Mouse (Mus musculus) cerebellum, adult 2 months (tissue): ENCODE results near the gene BC025446. TPM values are rescaled to one million over a fixed set of nuclear protein-coding genes. Genes with fewer than 3 reads are reported as not detected.

Source experiments
- DNase-seq, 2 experiments: peaks; one replicate each; pipeline ENCODE4 v3.0.0; 2021
- H3K27ac ChIP-seq: fragments of 200-500 bp; 2 replicates; pipeline ENCODE4 v1.5.1; 2012; ENCODE audit warnings: low read length, control low read depth, inconsistent platforms; ENCODE audit not compliant: insufficient read depth
- H3K27me3 ChIP-seq: fragments of 200-500 bp; 2 replicates; pipeline ENCODE4 v1.6.1; 2012; ENCODE audit warnings: inconsistent platforms, mild to moderate bottlenecking, low read length, moderate library complexity; ENCODE audit not compliant: control insufficient read depth, insufficient read depth
- H3K4me1 ChIP-seq: fragments of 200-500 bp; 2 replicates; pipeline ENCODE4 v1.6.1; 2011; ENCODE audit warnings: low read length; ENCODE audit not compliant: control insufficient read depth, insufficient read depth
- H3K4me3 ChIP-seq: fragments of 200-500 bp; replicated peaks from 2 replicates; pipeline ENCODE3; 2011; ENCODE audit warnings: mild to moderate bottlenecking, low read depth, low read length, control low read depth; ENCODE audit not compliant: insufficient read depth
- CTCF ChIP-seq: fragments of 200-500 bp; IDR thresholded peaks from 2 replicates; pipeline ENCODE4 v1.5.1; 2011; ENCODE audit warnings: low read depth, mild to moderate bottlenecking, control low read depth, low read length, moderate library complexity, borderline replicate concordance; ENCODE audit not compliant: insufficient read depth
- POLR2A ChIP-seq: fragments of 200-500 bp; IDR thresholded peaks from 2 replicates; pipeline ENCODE4 v1.6.1; 2011; ENCODE audit warnings: low read length, control low read depth, borderline replicate concordance; ENCODE audit not compliant: insufficient read depth
- WGBS: fragments of 180-500 bp; shearing (Covaris S2); methylation state at CpG from one replicate; pipeline ENCODE4 v1.1.7; 2018; 5-methylcytosine and 5-hydroxymethylcytosine counted together
- polyA plus RNA-seq: library from polyadenylated mRNA; depleted of rRNA; stranded (reverse); fragments of >200 nt; gene quantifications from 2 replicates; pipeline ENCODE4 v1.2.3, GENCODE M21; 2012

The BC025446 gene
- polyA plus RNA-seq, 1 experiment: not detected

DNA sequence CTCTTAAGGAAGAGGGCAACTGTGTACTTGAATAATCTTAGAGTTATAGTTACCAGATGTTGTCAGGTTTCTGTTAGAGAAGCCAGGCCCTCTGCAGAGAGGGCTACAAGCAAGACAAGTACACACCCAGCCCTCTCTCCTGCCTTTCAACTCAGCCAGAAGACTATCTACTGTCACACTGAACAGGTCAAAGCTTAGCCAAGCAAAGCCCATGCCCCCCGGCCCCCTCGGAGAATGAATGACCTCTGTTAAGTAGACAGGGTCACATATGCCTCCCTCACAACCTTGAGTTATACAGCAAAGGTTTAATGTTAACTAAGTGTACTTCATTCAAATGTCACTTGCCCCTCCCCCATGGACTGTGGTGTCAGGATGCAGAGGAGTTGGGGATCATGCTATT, 24.4 kb downstream of the BC025446 start:
- no peak for TF ChIP-seq CTCF
- TF ChIP-seq POLR2A: no peak
- DNase-seq: no peak
- Histone ChIP-seq H3K27ac (no peak overlapping the region), H3K4me1 (no peaks in the 10 kb centered on the region), H3K27me3 (no peaks in the 10 kb centered on the region), H3K4me3 (no peak overlapping the region)
- 84% methylated on average over 2 of the region's 2 CpGs for WGBS

DNA sequence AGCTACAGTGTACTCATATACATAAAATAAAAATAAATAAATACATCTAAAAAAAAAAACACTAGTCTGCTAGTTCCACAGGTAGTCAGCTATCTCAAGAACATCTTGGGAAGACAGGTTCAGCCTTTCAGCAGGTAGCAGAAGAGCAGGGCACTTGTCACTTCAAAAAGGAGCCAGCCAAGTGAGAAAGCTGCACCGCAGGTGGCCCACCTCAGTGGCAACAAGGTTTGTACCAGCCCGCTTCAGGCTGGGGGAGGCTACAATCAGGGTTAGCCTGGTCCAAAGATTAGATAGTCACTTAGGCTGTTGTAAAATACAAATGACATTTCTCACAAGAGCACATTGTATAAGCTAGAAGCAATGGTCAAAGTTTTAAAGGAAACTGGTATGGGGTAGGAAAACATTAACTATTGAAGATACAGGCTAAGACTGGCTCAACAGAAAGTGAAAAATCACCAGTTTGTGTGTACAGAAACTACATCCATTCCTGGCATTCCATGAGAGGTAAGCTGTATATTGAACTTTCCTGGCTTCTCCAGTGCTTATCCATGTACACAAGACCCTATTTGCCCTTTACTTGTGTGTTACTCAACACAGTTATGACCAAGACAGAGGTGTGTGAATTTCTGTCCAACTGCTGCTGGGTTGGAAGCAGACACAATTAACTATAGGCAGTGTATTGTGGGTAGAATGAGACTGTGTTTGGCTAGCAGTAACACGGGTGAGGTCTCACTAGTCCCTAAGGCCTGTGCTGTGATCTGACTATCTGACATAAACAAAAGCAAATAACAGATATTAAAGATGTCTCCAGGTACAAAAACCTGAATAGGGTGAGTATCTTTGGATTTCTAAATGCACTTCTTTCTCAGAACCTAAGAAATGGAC, 26.8 kb downstream of the BC025446 start:
- no peak overlapping the region for H3K27ac ChIP-seq
- H3K4me1 ChIP-seq: no peaks in the 10 kb centered on the region
- DNase-seq: no peak
- H3K4me3 ChIP-seq: no peak overlapping the region
- H3K27me3 ChIP-seq: no peaks in the 10 kb centered on the region
- WGBS: 75% methylated on average over 3 of the region's 3 CpGs
- TF ChIP-seq POLR2A (no peak), CTCF (no peak)

DNA sequence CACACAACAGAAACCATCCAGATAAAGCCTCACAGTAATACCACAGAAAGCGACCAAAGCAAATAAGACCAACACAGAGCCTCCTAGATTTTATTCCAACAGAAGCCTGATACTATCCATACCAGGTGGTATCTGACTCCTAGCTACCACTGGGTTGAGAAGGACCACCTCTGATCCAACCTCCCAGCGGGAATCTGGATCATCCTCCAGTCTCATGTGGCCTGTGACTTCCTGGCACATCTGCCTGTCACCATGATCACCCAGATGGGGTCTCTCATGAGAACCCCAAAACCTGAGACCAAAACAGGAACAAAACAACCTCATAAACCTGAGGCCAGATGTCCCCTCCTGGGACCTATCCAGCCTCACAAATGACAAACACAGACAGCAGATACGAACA, 38.5 kb downstream of the BC025446 start:
- WGBS: 82% methylated on average over 3 of the region's 3 CpGs
- DNase-seq: no peak
- Histone ChIP-seq H3K4me1 (no peaks in the 10 kb centered on the region), H3K27me3 (no peaks in the 10 kb centered on the region), H3K27ac (no peak overlapping the region), H3K4me3 (no peak overlapping the region)
- no peak for TF ChIP-seq POLR2A
- no peak for TF ChIP-seq CTCF

DNA sequence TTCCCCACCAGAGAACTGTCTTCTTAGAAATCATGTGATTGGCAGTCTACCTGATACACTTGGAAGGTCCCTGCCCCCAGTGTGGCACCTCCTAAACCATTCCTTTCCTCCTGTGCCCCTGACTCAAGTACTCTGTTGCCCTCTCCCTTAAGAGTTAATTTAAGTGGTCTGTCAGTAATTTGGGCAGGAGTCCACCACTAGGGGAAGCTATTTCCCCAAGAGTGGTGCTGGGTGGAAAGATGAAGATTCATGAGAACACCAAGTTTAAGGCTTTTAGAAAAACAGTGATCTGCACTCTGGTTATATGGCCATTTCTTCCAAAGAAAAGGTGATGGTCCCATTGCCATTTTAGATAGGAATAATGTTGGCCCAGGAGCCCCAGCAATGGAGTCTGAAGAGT, 49.7 kb downstream of the BC025446 start:
- Histone ChIP-seq H3K4me3 (no peak overlapping the region), H3K27me3 (no peaks in the 10 kb centered on the region), H3K27ac (no peak overlapping the region), H3K4me1 (no peaks in the 10 kb centered on the region)
- TF ChIP-seq POLR2A (no peak), CTCF (no peak)
- DNase-seq: no peak

DNA sequence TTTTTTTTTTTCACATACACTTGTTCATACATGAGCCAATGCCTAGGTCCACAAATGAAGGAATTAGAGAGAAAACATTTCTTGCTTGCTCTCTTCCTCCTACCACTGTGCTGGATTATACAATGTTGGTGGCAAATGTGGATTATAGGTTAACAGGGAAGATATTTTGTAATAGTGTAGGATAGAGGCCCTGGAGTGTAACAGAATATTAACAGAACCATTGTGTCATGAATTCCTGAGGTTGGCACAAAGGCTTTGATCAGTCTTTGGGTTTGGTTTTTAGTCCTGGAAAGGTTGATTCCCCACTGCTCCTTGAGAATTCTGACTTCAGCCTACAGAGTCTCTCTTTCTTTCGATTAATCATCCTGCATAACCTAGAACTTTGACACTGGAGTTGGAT, 50.5 kb downstream of the BC025446 start:
- Histone ChIP-seq H3K27me3 (no peaks in the 10 kb centered on the region), H3K4me3 (no peak overlapping the region), H3K4me1 (no peaks in the 10 kb centered on the region), H3K27ac (no peak overlapping the region)
- 32% methylated on average over 1 of the region's 1 CpGs for WGBS
- no peak for DNase-seq
- TF ChIP-seq POLR2A (no peak), CTCF (no peak)

DNA sequence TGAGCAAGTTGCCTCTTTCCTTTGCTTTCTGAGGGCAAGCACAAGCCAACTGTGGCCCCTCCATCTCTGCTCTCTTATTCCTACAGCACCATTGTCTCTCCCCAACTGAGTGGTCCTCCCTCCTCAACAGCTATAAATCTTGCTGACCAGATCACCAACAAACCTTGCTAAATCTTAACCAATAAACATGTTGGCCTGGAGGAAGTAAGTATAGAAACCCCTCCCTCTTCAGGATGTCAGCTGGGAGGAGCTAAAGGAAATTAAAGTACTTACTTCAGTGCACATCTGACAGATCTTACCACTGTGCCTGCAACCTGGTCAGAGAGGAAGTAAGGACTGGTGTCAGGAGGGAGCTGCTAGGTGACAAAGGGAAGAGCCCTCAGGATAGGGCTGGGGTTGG, 51.9 kb downstream of the BC025446 start, which contains the start of gene Ly6f:
Gene Ly6f (plus strand): TSS at position 301 of the 400 bp plus-strand sequence.
- Histone ChIP-seq H3K4me1 (no peaks in the 10 kb centered on the region), H3K27ac (no peak within 1 kb of the TSS), H3K27me3 (no peaks in the 10 kb centered on the region), H3K4me3 (no peak within 1 kb of the TSS)
- no peak for DNase-seq
- TF ChIP-seq CTCF (no peak), POLR2A (no peak)

DNA sequence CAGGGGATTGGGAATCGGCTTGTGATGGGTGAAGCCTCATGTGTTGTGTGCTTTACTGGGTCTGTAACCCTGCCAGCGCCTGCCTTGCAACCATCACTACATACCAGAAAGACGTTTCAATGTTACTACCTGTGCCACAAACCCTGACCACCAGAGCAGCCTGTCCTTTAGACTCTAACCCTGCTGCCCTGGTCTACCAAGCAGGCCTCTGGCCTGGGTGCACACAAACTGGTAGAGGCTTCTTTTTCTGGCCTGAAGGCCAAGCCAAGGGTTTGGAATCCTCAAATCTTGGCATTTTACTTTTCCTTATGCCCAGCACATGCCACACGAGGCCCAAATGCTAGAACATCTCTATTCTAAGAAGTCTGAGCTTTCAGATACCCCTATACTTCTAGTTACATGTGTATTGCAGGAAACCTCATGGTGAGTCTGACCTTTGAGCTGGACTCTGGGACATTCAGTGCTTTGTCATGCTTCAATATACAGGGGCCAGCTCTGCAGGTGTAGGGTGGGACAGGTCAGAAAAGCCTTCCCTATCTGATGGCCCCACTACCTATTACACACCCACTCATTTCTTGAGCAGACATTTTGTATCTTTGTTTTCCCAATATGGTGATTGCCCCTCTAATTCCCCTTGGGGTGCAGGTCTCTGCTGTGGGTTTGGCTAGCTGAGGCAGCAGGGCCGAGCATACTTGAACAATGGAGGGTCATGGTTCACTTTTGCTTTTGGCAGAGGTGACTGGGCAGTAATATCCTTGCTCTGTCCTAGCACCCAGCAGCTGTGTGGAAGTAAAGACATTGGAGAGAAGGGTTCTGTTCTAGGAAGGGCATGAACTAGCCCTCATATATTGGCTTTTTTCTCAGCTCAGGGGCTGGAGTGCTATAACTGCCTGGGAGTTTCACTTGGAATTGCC, 53.0 kb downstream of the BC025446 start:
- WGBS: 63% methylated on average over 5 of the region's 5 CpGs
- H3K4me3 ChIP-seq: no peak overlapping the region
- H3K27ac ChIP-seq: no peak overlapping the region
- no peaks in the 10 kb centered on the region for H3K27me3 ChIP-seq
- DNase-seq: no peak
- H3K4me1 ChIP-seq: no peaks in the 10 kb centered on the region
- TF ChIP-seq CTCF: no peak
